Mouse (Mus musculus) kidney, embryonic 16.5 days (tissue): ENCODE data around the gene Ccm2. TPM values are rescaled to one million over a fixed set of nuclear protein-coding genes. Genes with fewer than 3 reads are reported as not detected.
"Not testable (repeated sequence)": the region's sequence is repeated elsewhere in the genome, so short reads cannot be mapped to it uniquely, and the experiment has no call there.

ENCODE experiments used
- ATAC-seq: fragments of 200-750 bp; cut with Nextera tagmentation; 2 replicates; pipeline ENCODE4 v1.8.0; 2017; ENCODE audit warnings: moderate TSS enrichment; ENCODE audit not compliant: low FRiP score, low TSS enrichment
- H3K27ac ChIP-seq: fragments of 300-500 bp; sonication (generic); 2 replicates; pipeline ENCODE4 v1.5.1; 2014; ENCODE audit warnings: low read length
- H3K27me3 ChIP-seq: fragments of 300-500 bp; sonication (generic); 2 replicates; pipeline ENCODE4 v1.6.1; 2014; ENCODE audit warnings: low read length, control low read depth, mixed read lengths; ENCODE audit not compliant: insufficient read depth
- H3K36me3 ChIP-seq: fragments of 300-500 bp; sonication (generic); 2 replicates; pipeline ENCODE4 v1.6.1; 2014; ENCODE audit warnings: low read length, control low read depth, mixed read lengths; ENCODE audit not compliant: insufficient read depth
- H3K4me1 ChIP-seq: fragments of 300-500 bp; sonication (generic); 2 replicates; pipeline ENCODE4 v1.6.1; 2014; ENCODE audit warnings: low read length, control low read depth, mixed read lengths; ENCODE audit not compliant: insufficient read depth
- H3K4me2 ChIP-seq: fragments of 300-500 bp; sonication (generic); replicated peaks from 2 replicates; pipeline ENCODE4 v1.6.1; 2014; ENCODE audit warnings: low read depth, low read length
- H3K4me3 ChIP-seq: fragments of 300-500 bp; sonication (generic); 2 replicates; pipeline ENCODE4 v1.5.1; 2014; ENCODE audit warnings: mild to moderate bottlenecking, low read length
- H3K9ac ChIP-seq: fragments of 300-500 bp; sonication (generic); replicated peaks from 2 replicates; pipeline ENCODE4 v1.6.1; 2014; ENCODE audit warnings: low read length
- H3K9me3 ChIP-seq: fragments of 300-500 bp; sonication (generic); 2 replicates; pipeline ENCODE4 v1.6.1; 2016; ENCODE audit warnings: low read length, control low read depth
- WGBS: fragments of 180-500 bp; shearing (Covaris S2); extraction: QIAGEN DNeasy Blood & Tissue Kit; methylation state at CpG from one replicate; pipeline ENCODE4 v1.1.7; 2014; 5-methylcytosine and 5-hydroxymethylcytosine counted together
- polyA plus RNA-seq: library from polyadenylated mRNA; unstranded; fragments of >200 nt; fragmentation: Nextera tagmentation; extraction: Ambion mirVana; gene quantifications from 2 replicates; pipeline ENCODE4 v1.2.1, GENCODE M21; 2015

Ccm2 gene
- polyA plus RNA-seq, 1 experiment from 2014 or later = 93.3 TPM

DNA sequence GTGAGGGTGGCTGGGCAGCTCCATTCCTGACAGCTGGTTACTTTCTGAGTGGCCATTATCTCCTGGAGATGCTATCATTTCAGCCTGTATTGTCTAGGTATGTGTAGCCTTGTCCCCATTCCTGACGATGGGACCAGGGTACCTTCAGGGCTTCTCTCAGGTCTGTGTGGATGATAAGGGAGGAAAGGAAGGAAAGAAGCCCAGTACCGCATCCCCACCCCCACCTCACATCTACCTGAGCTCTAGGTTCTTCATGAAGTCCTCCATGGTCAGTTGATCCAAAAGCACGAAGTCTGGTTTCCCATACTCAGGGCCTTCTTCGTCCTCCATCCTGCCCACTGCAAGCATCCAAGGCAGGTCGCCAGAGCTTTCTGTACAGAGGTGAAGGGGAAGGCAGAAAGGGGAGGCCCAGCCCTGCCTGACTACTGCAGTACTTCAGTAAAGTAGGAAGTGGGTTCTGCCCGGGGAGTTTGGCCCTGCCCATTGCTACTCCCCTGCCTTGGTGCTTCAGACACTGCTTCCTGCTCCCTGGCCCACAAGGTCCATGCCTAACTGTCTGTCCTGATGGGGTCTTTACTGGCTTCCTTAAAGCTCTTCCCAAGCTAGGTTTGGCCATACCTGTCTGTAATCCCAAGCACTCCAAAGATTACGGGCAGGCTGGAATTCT is 26.0 kb upstream of the Ccm2 start, which contains the start of gene Myo1g:
Gene Myo1g (minus strand): TSS at position 459 of the 667 bp plus-strand sequence.
- no peak within 1 kb of the TSS for H3K4me3 ChIP-seq
- H3K27me3 ChIP-seq = no peaks in the 10 kb centered on the region
- H3K9me3 ChIP-seq = no peaks in the 10 kb centered on the region
- H3K36me3 ChIP-seq = peaks cover 20% of the 10 kb centered on the region
- no peak within 1 kb of the TSS for H3K4me2 ChIP-seq
- H3K9ac ChIP-seq = no peak within 1 kb of the TSS
- H3K27ac ChIP-seq = no peak within 1 kb of the TSS
- H3K4me1 ChIP-seq = no peaks in the 10 kb centered on the region
- ATAC-seq = no peak
- 72% methylated on average over 7 of the region's 7 CpGs for WGBS

DNA sequence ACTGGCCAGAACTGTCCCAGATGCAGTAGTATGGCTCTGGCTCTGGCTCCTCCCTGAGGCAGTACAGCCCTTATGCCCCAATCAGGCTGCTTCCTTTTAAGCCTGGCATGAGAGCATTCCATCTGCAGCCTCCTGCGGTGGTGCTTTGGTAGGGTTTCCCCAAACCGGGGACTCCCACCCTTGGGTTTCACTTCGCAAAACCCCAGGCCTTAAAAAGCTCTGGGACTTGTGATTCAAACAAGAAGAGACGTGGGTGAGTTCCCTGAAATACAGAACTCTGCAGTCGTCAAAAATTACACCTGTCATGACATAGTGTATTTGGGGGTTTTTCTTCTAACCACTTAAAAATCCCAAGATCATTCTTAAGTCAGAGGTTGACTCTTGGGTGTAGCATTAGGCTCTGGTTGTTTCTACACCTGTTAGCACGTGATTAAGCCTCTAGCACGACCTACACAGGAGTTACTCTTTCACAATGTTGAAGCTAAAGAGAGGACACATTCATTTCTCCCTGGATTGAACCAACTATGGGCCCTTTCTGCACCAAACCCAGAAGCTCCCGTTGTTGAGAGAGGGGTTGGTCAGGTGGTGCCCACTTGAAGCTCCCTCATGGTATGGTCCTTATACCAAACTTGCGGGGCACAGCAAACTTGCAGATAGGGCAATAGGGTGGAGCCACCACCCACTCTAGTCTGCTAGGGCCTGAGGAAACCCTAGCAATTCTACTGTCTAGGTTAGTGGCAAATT is 23.7 kb upstream of the Ccm2 start:
- Histone ChIP-seq H3K9ac (no peak overlapping the region), H3K4me3 (no peak overlapping the region), H3K36me3 (peaks cover 27% of the 10 kb centered on the region), H3K27me3 (no peaks in the 10 kb centered on the region), H3K27ac (no peak overlapping the region), H3K4me1 (peaks cover 4% of the 10 kb centered on the region; the same call in 1 of the 2 replicates), H3K9me3 (no peaks in the 10 kb centered on the region), H3K4me2 (no peak overlapping the region)
- no peak for ATAC-seq
- WGBS = 76% methylated on average over 9 of the region's 9 CpGs

DNA sequence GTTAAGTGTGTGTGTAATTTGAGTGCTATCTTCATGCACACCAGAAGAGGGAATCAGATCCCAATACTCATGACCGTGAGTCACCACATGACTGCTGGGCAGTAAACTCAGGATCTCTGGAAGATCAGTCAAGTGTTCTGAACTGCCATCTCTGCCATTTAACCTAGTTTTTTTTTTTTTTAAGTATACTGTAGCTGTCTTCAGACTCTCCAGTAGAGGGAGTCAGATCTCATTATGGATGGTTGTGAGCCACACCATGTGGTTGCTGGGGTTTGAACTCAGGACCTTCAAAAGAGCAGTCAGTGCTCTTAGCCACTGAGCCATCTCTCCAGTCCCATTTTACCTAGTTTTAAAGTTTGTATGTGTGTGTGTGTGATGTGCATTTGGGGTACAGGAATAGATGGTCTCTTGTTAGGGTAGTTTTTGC is 23.0 kb upstream of the Ccm2 start:
- Histone ChIP-seq H3K4me3 (no peak overlapping the region), H3K27ac (no peak overlapping the region), H3K36me3 (peaks cover 27% of the 10 kb centered on the region), H3K9me3 (no peaks in the 10 kb centered on the region), H3K9ac (no peak overlapping the region), H3K27me3 (no peaks in the 10 kb centered on the region), H3K4me2 (no peak overlapping the region), H3K4me1 (peaks cover 4% of the 10 kb centered on the region; the same call in 1 of the 2 replicates)
- 47% methylated on average over 1 of the region's 1 CpGs for WGBS
- no peak for ATAC-seq

DNA sequence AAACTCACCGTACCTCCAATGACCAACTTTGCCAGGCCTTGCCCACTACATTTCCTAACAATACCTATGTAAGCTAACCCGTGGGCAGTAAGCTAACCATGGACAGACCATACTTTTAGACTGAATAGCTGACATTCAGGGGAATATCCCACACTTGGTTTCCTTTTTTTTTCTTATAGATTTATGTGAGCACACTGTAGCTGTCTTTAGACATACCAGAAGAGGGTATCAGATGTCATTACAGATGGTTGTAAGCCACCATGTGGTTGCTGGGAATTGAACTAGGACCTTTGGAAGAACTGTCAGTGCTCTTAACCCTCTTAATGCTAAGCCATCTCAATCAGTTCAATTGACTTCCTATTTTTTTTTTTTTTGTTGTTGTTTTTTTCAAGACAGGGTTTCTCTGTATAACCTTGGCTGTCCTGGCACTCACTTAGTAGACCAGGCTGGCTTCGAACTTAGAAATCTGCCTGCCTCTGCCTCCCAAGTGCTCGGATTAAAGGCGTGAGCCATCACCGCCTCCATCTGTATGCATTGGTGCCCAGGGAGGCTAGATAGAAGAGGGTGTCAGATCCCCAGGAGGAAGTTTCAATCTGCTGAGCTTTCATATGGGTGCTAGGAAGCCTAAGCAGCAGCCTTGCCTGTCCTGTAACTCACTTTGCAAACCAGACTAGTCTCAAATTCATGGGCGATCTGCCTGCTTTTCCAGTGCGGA is 22.4 kb upstream of the Ccm2 start:
- 87% methylated on average over 8 of the region's 8 CpGs for WGBS
- ATAC-seq = no peak
- H3K9ac ChIP-seq = no peak overlapping the region
- no peaks in the 10 kb centered on the region for H3K27me3 ChIP-seq
- peaks cover 10% of the 10 kb centered on the region for H3K4me1 ChIP-seq
- H3K27ac ChIP-seq = no peak overlapping the region
- no peak overlapping the region for H3K4me2 ChIP-seq
- H3K4me3 ChIP-seq = no peak overlapping the region
- peaks cover 27% of the 10 kb centered on the region for H3K36me3 ChIP-seq
- no peaks in the 10 kb centered on the region for H3K9me3 ChIP-seq

DNA sequence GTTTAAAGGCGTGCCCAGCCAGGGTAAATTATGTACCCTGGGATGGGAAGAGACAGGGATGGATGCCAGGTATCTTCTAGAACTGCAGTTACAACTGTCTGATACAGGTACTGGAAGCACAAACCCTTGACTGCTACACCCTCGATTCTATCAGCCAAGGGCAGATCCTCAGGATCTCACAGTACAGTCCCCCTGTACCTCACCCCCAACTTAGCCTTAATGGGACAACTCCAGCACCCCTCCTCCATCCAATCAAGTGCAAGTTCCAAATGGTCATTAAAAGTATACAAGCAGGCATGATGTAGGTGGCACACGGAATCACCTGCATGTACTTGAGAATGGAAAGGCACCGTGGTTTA is 21.8 kb upstream of the Ccm2 start:
- Histone ChIP-seq H3K27ac (no peak overlapping the region), H3K4me2 (no peak overlapping the region), H3K9ac (no peak overlapping the region), H3K4me1 (peaks cover 10% of the 10 kb centered on the region), H3K9me3 (no peaks in the 10 kb centered on the region), H3K4me3 (no peak overlapping the region), H3K27me3 (no peaks in the 10 kb centered on the region), H3K36me3 (peaks cover 27% of the 10 kb centered on the region)
- no peak for ATAC-seq
- WGBS = 94% methylated on average over 4 of the region's 4 CpGs

DNA sequence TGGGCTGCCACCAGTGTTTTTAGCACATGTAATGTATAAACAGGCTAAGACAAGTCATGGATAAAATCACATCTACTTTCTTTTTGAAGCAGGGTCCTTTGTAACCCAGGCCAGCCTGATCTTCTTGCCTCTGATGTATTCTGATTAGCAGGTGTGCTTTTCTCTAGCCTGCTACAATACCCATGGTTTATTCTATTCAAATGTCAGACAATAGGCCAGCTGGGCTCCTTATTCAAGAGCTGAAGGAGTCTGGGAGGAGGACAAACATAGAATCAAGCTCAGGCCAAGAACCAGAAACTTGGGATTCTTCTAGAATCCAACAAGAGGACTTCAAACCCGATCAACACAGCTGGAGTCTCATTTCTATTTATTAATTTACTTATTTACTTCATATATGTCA is 21.4 kb upstream of the Ccm2 start:
- Histone ChIP-seq H3K36me3 (peaks cover 27% of the 10 kb centered on the region), H3K9me3 (no peaks in the 10 kb centered on the region), H3K27ac (no peak overlapping the region), H3K27me3 (no peaks in the 10 kb centered on the region), H3K4me3 (no peak overlapping the region), H3K9ac (no peak overlapping the region), H3K4me2 (no peak overlapping the region), H3K4me1 (peaks cover 10% of the 10 kb centered on the region)
- no peak for ATAC-seq
- WGBS = 92% methylated on average over 1 of the region's 1 CpGs

DNA sequence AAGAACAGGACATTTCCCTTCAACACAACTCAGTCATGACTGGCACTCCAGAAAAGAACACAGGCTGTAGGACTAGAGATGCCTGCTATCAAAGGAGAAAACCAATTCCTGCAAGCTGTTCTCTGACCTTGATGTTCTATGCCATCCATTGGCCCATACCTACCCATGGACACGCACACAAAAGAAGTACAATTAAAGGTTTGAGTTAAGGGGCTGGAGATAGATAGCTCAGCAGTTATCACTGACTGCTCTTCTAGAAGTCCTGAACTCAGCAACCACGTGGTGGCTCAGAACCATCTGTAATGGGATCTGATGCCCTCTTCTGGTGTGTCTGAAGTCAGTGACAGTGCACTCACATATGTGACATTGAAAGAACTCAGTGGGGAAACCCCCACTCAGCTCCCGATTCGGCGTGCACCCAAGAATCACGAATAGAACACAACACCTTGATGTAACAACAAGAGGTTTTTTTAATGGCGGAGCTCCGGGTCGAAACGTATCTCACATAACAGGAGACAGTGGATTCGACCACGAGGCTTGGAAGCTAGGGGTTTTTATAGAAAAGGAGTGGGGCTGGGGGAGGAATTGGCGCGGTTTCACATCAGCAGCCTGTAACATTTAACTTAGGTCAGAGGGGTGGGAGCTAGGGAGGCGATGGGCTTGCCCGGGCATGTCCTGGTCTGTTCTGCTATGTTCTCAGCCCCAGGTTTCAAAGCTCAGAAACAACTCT is 20.0 kb upstream of the Ccm2 start:
- H3K27me3 ChIP-seq, H3K9me3 ChIP-seq, H3K4me1 ChIP-seq, ATAC-seq: not testable (repeated sequence)
- Histone ChIP-seq H3K4me2 (peak overlapping the region; percentile 81), H3K9ac (peak overlapping the region; percentile 91), H3K27ac (peak overlapping the region; percentile 76), H3K4me3 (peak overlapping the region; percentile 82), H3K36me3 (peaks cover 27% of the 10 kb centered on the region)
- WGBS = 48% methylated on average over 12 of the region's 16 CpGs

DNA sequence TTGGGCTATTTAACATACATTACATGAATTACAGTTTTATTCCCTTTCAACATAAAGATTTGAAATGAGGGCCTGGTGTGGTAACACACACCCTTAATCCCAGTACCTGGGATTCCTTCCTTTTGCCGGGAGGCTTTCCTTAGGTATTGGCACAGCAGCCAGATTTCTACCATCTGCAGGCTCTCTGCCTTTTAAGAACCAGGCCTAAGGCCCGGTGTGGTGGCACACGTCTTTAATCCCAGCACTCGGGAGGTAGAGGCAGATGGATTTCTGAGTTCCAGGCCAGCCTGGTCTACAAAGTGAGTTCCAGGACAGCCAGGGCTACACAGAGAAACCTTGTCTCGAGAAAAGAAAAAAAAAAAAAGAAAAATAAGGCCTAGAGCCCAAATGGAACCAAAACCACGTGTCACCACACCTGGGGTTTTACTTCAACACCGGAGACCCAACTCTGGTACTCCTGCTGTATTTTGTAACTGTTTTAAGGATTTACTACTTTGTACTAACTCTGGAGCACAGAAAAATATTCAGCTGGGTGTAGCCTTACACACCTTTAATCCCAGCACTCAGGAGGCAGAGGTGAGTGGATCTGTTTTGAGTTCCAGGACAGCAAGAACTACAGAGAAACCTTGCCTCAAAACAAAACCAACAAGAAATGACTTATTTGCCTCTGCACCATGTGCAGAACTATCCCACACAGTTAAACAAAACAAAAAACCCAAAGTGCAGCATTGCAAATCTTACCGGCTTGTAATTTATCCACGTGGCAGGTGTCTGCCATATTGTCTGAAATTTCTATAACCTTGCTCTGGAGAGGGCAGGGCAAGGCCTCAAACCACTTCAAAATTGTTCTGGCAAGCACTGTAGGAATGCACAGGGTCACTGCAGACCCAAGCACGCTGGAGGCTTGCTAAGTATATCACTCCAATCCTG is 19.2 kb upstream of the Ccm2 start:
- Histone ChIP-seq H3K36me3 (peaks cover 27% of the 10 kb centered on the region), H3K27ac (peak overlapping the region; percentile 91), H3K4me3 (peak overlapping the region; percentile 82), H3K9ac (peak overlapping the region; percentile 91), H3K4me1 (peaks cover 10% of the 10 kb centered on the region), H3K27me3 (no peaks in the 10 kb centered on the region), H3K4me2 (peak overlapping the region; percentile 81), H3K9me3 (0 out of 2 replicates have a peak, but pooled peaks cover 2% of the 10 kb centered on the region)
- 7% methylated on average over 10 of the region's 10 CpGs for WGBS
- ATAC-seq = peak; percentile 28
